Mouse (Mus musculus): ENCODE measurements around the gene Cux1.

The Cux1 gene

GRCm38 (mm10) chr5:136567176-136568025 is at the start of gene Cux1:
Cux1 (minus strand) TSS chr5:136567490.
- peak; percentile 89 for DNase-seq (ENCODE audit: low read depth, low spot score)

- no peak for DNase-seq (ENCODE audit: low read depth, low spot score)
Measured at GRCm38 (mm10) chr5:136612391-136612790, 45.1 kb upstream of the Cux1 start.

GRCm38 (mm10) chr5:136608814-136609434 is 41.6 kb upstream of the Cux1 start:
- no peak for DNase-seq (ENCODE audit: low read depth, low spot score)

GRCm38 (mm10) chr5:136605144-136605543 is 37.9 kb upstream of the Cux1 start:
- DNase-seq (ENCODE audit: low read depth, low spot score) = no peak

- DNase-seq (ENCODE audit: low read depth, low spot score) = peak; percentile 49
Measured at GRCm38 (mm10) chr5:136603176-136603964, 36.1 kb upstream of the Cux1 start.

- no peak for DNase-seq (ENCODE audit: low read depth, low spot score)
Measured at GRCm38 (mm10) chr5:136600511-136600910, 33.2 kb upstream of the Cux1 start.

GRCm38 (mm10) chr5:136594896-136595540 is 27.7 kb upstream of the Cux1 start:
- DNase-seq (ENCODE audit: low read depth, low spot score) = peak; percentile 66

GRCm38 (mm10) chr5:136591816-136592499 is 24.7 kb upstream of the Cux1 start:
- no peak for DNase-seq (ENCODE audit: low read depth, low spot score)

- no peak for DNase-seq (ENCODE audit: low read depth, low spot score)
Measured at GRCm38 (mm10) chr5:136589002-136589401, 21.7 kb upstream of the Cux1 start.

GRCm38 (mm10) chr5:136588471-136588870 is 21.2 kb upstream of the Cux1 start:
- no peak for DNase-seq (ENCODE audit: low read depth, low spot score)

- no peak for DNase-seq (ENCODE audit: low read depth, low spot score)
Measured at GRCm38 (mm10) chr5:136584676-136585285, 17.5 kb upstream of the Cux1 start.

GRCm38 (mm10) chr5:136583666-136584464 is 16.6 kb upstream of the Cux1 start:
- peak; percentile 78 for DNase-seq (ENCODE audit: low read depth, low spot score)

GRCm38 (mm10) chr5:136583256-136583655 is 16.0 kb upstream of the Cux1 start:
- DNase-seq (ENCODE audit: low read depth, low spot score) = no peak

- DNase-seq (ENCODE audit: low read depth, low spot score) = no peak
Measured at GRCm38 (mm10) chr5:136582201-136582600, 14.9 kb upstream of the Cux1 start.

- DNase-seq (ENCODE audit: low read depth, low spot score) = no peak
Measured at GRCm38 (mm10) chr5:136581625-136582024, 14.3 kb upstream of the Cux1 start.

- peak; percentile 27 for DNase-seq (ENCODE audit: low read depth, low spot score)
Measured at GRCm38 (mm10) chr5:136581166-136581565, 13.9 kb upstream of the Cux1 start.

- no peak for DNase-seq (ENCODE audit: low read depth, low spot score)
Measured at GRCm38 (mm10) chr5:136578201-136578600, 10.9 kb upstream of the Cux1 start.

- DNase-seq (ENCODE audit: low read depth, low spot score) = no peak
Measured at GRCm38 (mm10) chr5:136570171-136570570, 2.9 kb upstream of the Cux1 start.

- peak; percentile 87 for DNase-seq (ENCODE audit: low read depth, low spot score)
Measured at GRCm38 (mm10) chr5:136568776-136569175, 1.5 kb upstream of the Cux1 start.
